In genomic region chr12:100210973-100211372, GRCm38 (mm10) we compare ENCODE assay signal across 8 mouse cellular contexts. TPM values are rescaled to one million over a fixed set of nuclear protein-coding genes. Genes with fewer than 3 reads are reported as not detected.
DNase-seq lines count a peak whose midpoint lies in the region; ATAC-seq and TF ChIP-seq lines count a peak whose summit lies in the region.

No protein-coding gene starts in this region.

- H3K4me2 ChIP-seq in hindbrain, embryonic 16.5 days (ENCODE audit: low read length) = no peak overlapping the region
- H3K4me2 ChIP-seq in midbrain, embryonic 12.5 days (replicated peaks) = no peak overlapping the region

- peak; percentile 40 for DNase-seq in adrenal gland, postnatal 14 days
- no peak for DNase-seq in adrenal gland, adult (ENCODE audit: inconsistent age in 2 of 2, low spot score in 1 of 2)
- peak; percentile 27 to 45 for DNase-seq in lung, adult 18-20 months
- DNase-seq in lung, adult 2 months = no peak
- DNase-seq in frontal cortex, postnatal 10 days (ENCODE audit: low spot score in 2 of 2) = no peak
- no peak for DNase-seq in layer of hippocampus, adult 8-10 months (ENCODE audit: low spot score in 2 of 2)

- peak; percentile 29; the same call in 1 of the 2 replicates for ATAC-seq in hindbrain, embryonic 16.5 days
- no peak; the same call in 1 of the 2 replicates for ATAC-seq in midbrain, embryonic 12.5 days (ENCODE audit: low FRiP score, low read depth)

- peaks cover 31% of the 10 kb centered on the region for H3K36me3 ChIP-seq in hindbrain, embryonic 16.5 days (ENCODE audit: control insufficient read depth, insufficient read depth, low read length)
- peaks cover 37% of the 10 kb centered on the region for H3K36me3 ChIP-seq in midbrain, embryonic 12.5 days

- H3K4me3 ChIP-seq in lung, adult 2 months (replicated peaks; ENCODE audit: extremely low read depth, low read depth, low read length) = no peak overlapping the region
- H3K4me3 ChIP-seq in hindbrain, embryonic 16.5 days (ENCODE audit: low read length) = no peak overlapping the region
- H3K4me3 ChIP-seq in midbrain, embryonic 12.5 days = no peak overlapping the region

- no peak for TF ChIP-seq POLR2A in lung, adult 2 months (IDR thresholded peaks at IDR 0.05; ENCODE audit: borderline replicate concordance, extremely low read depth, low read depth, low read length)

- WGBS in lung, adult 2 months = 7% methylated on average over 5 of the region's 5 CpGs
- 51% methylated on average over 5 of the region's 5 CpGs for WGBS in hindbrain, embryonic 16.5 days
- 79% methylated on average over 5 of the region's 5 CpGs for WGBS in midbrain, embryonic 12.5 days

- TF ChIP-seq CTCF in lung, adult 2 months (IDR thresholded peaks at IDR 0.05; ENCODE audit: insufficient read depth, low read length) = no peak

- no peak overlapping the region for H3K27ac ChIP-seq in hindbrain, embryonic 16.5 days (ENCODE audit: low read depth, low read length)
- peak overlapping the region; percentile 11 for H3K27ac ChIP-seq in midbrain, embryonic 12.5 days (replicated peaks)

- H3K27me3 ChIP-seq in hindbrain, embryonic 16.5 days (replicated peaks; ENCODE audit: control insufficient read depth, insufficient read depth, low read length) = no peaks in the 10 kb centered on the region
- no peaks in the 10 kb centered on the region for H3K27me3 ChIP-seq in midbrain, embryonic 12.5 days

- H3K9me3 ChIP-seq in hindbrain, embryonic 16.5 days (ENCODE audit: control insufficient read depth, low read length) = no peaks in the 10 kb centered on the region; the same call in 1 of the 2 replicates
- peaks cover 6% of the 10 kb centered on the region; the same call in 1 of the 2 replicates for H3K9me3 ChIP-seq in midbrain, embryonic 12.5 days

- H3K9ac ChIP-seq in hindbrain, embryonic 16.5 days (ENCODE audit: low read depth, low read length) = no peak overlapping the region
- no peak overlapping the region for H3K9ac ChIP-seq in midbrain, embryonic 12.5 days (replicated peaks)

- peaks cover 9% of the 10 kb centered on the region for H3K4me1 ChIP-seq in lung, adult 2 months (ENCODE audit: control insufficient read depth, insufficient read depth, low read length)
- H3K4me1 ChIP-seq in hindbrain, embryonic 16.5 days (ENCODE audit: control insufficient read depth, insufficient read depth, low read depth, low read length) = peaks cover 5% of the 10 kb centered on the region; the same call in 1 of the 2 replicates
- H3K4me1 ChIP-seq in midbrain, embryonic 12.5 days = 0 out of 2 replicates have a peak, but pooled peaks cover 5% of the 10 kb centered on the region

RNA-seq across cellular contexts. Expression of gene Calm1, which starts 11.7 kb away (rescaled TPM):
- 432 and 438 TPM in 2 replicates for total RNA-seq in adrenal gland, postnatal 14 days (2021)
- polyA plus RNA-seq in lung, adult 2 months (2012; rRNA removed) = 399 and 586 TPM in 2 replicates
- 2,854 and 3,176 TPM in 2 replicates for polyA plus RNA-seq in hindbrain, embryonic 16.5 days (2015; fragmentation: Nextera tagmentation; extraction: Ambion mirVana)
- 1,734 and 1,740 TPM in 2 replicates for polyA plus RNA-seq in midbrain, embryonic 12.5 days (2016; fragmentation: Nextera tagmentation; extraction: Ambion mirVana)
- total RNA-seq in layer of hippocampus, adult 8-10 months (2022) = 1,000 to 10,000 TPM; 1,770 to 1,934 (median 1,827) TPM

RNA-seq across cellular contexts. Expression of gene Nrde2, which starts 51.5 kb away (rescaled TPM):
- total RNA-seq in adrenal gland, postnatal 14 days (2021) = 13.3 and 16.7 TPM in 2 replicates
- 7.0 and 11.6 TPM in 2 replicates for polyA plus RNA-seq in lung, adult 2 months (2012; rRNA removed)
- polyA plus RNA-seq in hindbrain, embryonic 16.5 days (2015; fragmentation: Nextera tagmentation; extraction: Ambion mirVana) = 11.9 and 13.6 TPM in 2 replicates
- 14.9 and 15.4 TPM in 2 replicates for polyA plus RNA-seq in midbrain, embryonic 12.5 days (2016; fragmentation: Nextera tagmentation; extraction: Ambion mirVana)
- 10 to 100 TPM; 16.5 to 21.9 (median 18.1) TPM for total RNA-seq in layer of hippocampus, adult 8-10 months (2022)

Comparison
In these comparisons a context has a peak if more than half of its experiments do, and no peak if none do; other contexts are left out.
1. DNase-seq: peak in adrenal gland, postnatal 14 days (single experiment) and lung, adult 18-20 months (2 of 2); none in adrenal gland, adult (0 of 2), lung, adult 2 months (single experiment), frontal cortex, postnatal 10 days (0 of 2) and layer of hippocampus, adult 8-10 months (0 of 2).